Mouse (Mus musculus): ENCODE measurements at regions not wholly inside any gene's neighbourhood (a gene's known extent, or its start where the extent isn't known, plus 50 kb on each side); places are given as distances from the start of the nearest gene placed in this dataset.

DNA sequence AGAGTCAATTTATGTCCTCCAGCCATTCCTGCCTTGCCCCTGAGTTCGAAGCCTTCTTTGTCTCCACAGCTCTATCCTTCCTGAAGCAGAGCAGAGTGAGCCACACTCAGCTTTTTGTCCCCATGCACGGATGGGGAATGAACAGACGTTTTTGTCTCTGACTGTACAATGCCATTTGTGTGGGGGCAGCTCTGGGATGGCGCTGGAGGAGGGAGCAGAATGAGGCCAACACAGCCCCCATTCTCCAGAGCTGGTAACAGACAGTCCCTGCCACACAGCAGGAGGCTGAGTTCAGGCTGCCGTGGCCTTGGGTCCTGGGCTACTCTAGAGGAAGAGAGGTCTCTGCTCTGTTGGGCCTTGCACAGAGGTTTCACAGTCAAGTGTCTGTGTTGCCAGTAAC lies 327.4 kb downstream of the H2al1j start:
- TF ChIP-seq CTCF (IDR thresholded peaks at IDR 0.05; ENCODE audit: control insufficient read depth, insufficient read depth, insufficient replicate concordance, low read depth, low read length) (no peak), POLR2A (IDR thresholded peaks at IDR 0.05; ENCODE audit: control insufficient read depth, low read depth, low read length) (no peak)

Measured in testis, adult 2 months (tissue).